Mouse (Mus musculus): Measurements from ENCODE around the gene Gtf3c2.

Gtf3c2 gene

GRCm38 (mm10) chr5:31197072-31197471 lies 17.1 kb upstream of the Gtf3c2 start:
- no peak for DNase-seq

- no peak for DNase-seq
These were observed 16.3 kb upstream of the Gtf3c2 start for GRCm38 (mm10) chr5:31196207-31196606.

GRCm38 (mm10) chr5:31195671-31196070 lies 15.7 kb upstream of the Gtf3c2 start:
- DNase-seq = no peak

GRCm38 (mm10) chr5:31194486-31195485 lies 14.8 kb upstream of the Gtf3c2 start:
- DNase-seq = no peak

- no peak for DNase-seq
These were observed 13.8 kb upstream of the Gtf3c2 start for GRCm38 (mm10) chr5:31193631-31194281.

- DNase-seq = peak; percentile 100
These were observed 13.1 kb upstream of the Gtf3c2 start, which contains the start of the genes Snx17 and Eif2b4 for GRCm38 (mm10) chr5:31192939-31193630. TSS of gene Snx17 (plus strand) at chr5:31193227. TSS of gene Eif2b4 (minus strand) at chr5:31193430.

GRCm38 (mm10) chr5:31192045-31192938 lies 12.3 kb upstream of the Gtf3c2 start:
- no peak for DNase-seq

GRCm38 (mm10) chr5:31190201-31190600 lies 10.3 kb upstream of the Gtf3c2 start:
- DNase-seq = no peak

- DNase-seq = no peak
These were observed 8.4 kb upstream of the Gtf3c2 start for GRCm38 (mm10) chr5:31188223-31188840.

- DNase-seq = no peak
These were observed 3.7 kb upstream of the Gtf3c2 start for GRCm38 (mm10) chr5:31183678-31184077.

GRCm38 (mm10) chr5:31181183-31181770 lies 1.3 kb upstream of the Gtf3c2 start:
- DNase-seq = no peak

- DNase-seq = no peak
These were observed 611 bp downstream of the Gtf3c2 start for GRCm38 (mm10) chr5:31179301-31179765.

GRCm38 (mm10) chr5:31168630-31169029 lies 11.3 kb downstream of the Gtf3c2 start:
- no peak for DNase-seq

- DNase-seq = no peak
These were observed 15.1 kb downstream of the Gtf3c2 start for GRCm38 (mm10) chr5:31164878-31165277.

GRCm38 (mm10) chr5:31162462-31162861 lies 17.5 kb downstream of the Gtf3c2 start:
- DNase-seq = no peak

GRCm38 (mm10) chr5:31154152-31154553 lies 25.8 kb downstream of the Gtf3c2 start, which contains the start of gene Mpv17:
TSS of gene Mpv17 (minus strand) at chr5:31154251.
- peak; percentile 83 to 84 for DNase-seq

GRCm38 (mm10) chr5:31153516-31154151 lies 26.3 kb downstream of the Gtf3c2 start:
- no peak for DNase-seq

- DNase-seq = peak; percentile 64
These were observed 28.2 kb downstream of the Gtf3c2 start for GRCm38 (mm10) chr5:31151746-31152145.

GRCm38 (mm10) chr5:31149781-31150180 lies 30.2 kb downstream of the Gtf3c2 start:
- no peak for DNase-seq

- DNase-seq = no peak
These were observed 40.9 kb downstream of the Gtf3c2 start for GRCm38 (mm10) chr5:31138968-31139425.

All from cerebellum, postnatal 36 days (tissue).